Mouse (Mus musculus) right cerebral cortex, postnatal 14 days (tissue): ENCODE measurements around the gene Manbal.

Experiments
- DNase-seq: peaks from one replicate; pipeline ENCODE4 v3.0.0; 2022

Gene Manbal

GRCm38 (mm10) chr2:157441363-157441762 is 74.0 kb downstream of the Manbal start:
- no peak for DNase-seq
